Mouse (Mus musculus): ENCODE measurements around the gene Lypd6b. TPM values are rescaled to one million over a fixed set of nuclear protein-coding genes. Genes with fewer than 3 reads are reported as not detected.

Lypd6b gene
- polyA plus RNA-seq, 1 experiment from 2014 or later, result 0.92 TPM

- Histone ChIP-seq H3K4me1 (replicated peaks; ENCODE audit: control insufficient read depth, insufficient read depth, low read length) (no peaks in the 10 kb centered on the region), H3K27ac (ENCODE audit: low read depth, low read length) (no peak overlapping the region), H3K4me3 (ENCODE audit: low read depth, low read length) (no peak overlapping the region), H3K36me3 (ENCODE audit: control insufficient read depth, insufficient read depth, low read length) (no peaks in the 10 kb centered on the region), H3K9me3 (ENCODE audit: control insufficient read depth, low read length) (no peaks in the 10 kb centered on the region), H3K9ac (ENCODE audit: low read length) (no peak overlapping the region), H3K27me3 (ENCODE audit: control insufficient read depth, insufficient read depth, low read length) (no peaks in the 10 kb centered on the region), H3K4me2 (ENCODE audit: low read depth, low read length, severe bottlenecking) (no peak overlapping the region)
- 17% methylated on average over 11 of the region's 11 CpGs for WGBS
- DNase-seq (ENCODE audit: low spot score) (no peak), ATAC-seq (replicated peaks; ENCODE audit: low FRiP score) (no peak)
Observed at GRCm38 (mm10) chr2:49811420-49811819, 23.9 kb downstream of the Lypd6b start.

- Histone ChIP-seq H3K4me1 (replicated peaks; ENCODE audit: control insufficient read depth, insufficient read depth, low read length) (no peaks in the 10 kb centered on the region), H3K36me3 (ENCODE audit: control insufficient read depth, insufficient read depth, low read length) (no peaks in the 10 kb centered on the region), H3K4me3 (ENCODE audit: low read depth, low read length) (no peak overlapping the region), H3K9me3 (ENCODE audit: control insufficient read depth, low read length) (no peaks in the 10 kb centered on the region), H3K27me3 (ENCODE audit: control insufficient read depth, insufficient read depth, low read length) (no peaks in the 10 kb centered on the region), H3K27ac (ENCODE audit: low read depth, low read length) (no peak overlapping the region), H3K9ac (ENCODE audit: low read length) (no peak overlapping the region), H3K4me2 (ENCODE audit: low read depth, low read length, severe bottlenecking) (no peak overlapping the region)
- 30% methylated on average over 4 of the region's 4 CpGs for WGBS
- ATAC-seq (replicated peaks; ENCODE audit: low FRiP score), result no peak
- DNase-seq (ENCODE audit: low spot score), result no peak
Observed at GRCm38 (mm10) chr2:49811871-49812363, 24.4 kb downstream of the Lypd6b start.

GRCm38 (mm10) chr2:49813151-49813550, 25.7 kb downstream of the Lypd6b start:
- Histone ChIP-seq H3K4me2 (ENCODE audit: low read depth, low read length, severe bottlenecking) (no peak overlapping the region), H3K4me1 (replicated peaks; ENCODE audit: control insufficient read depth, insufficient read depth, low read length) (no peaks in the 10 kb centered on the region), H3K4me3 (ENCODE audit: low read depth, low read length) (no peak overlapping the region), H3K9me3 (ENCODE audit: control insufficient read depth, low read length) (no peaks in the 10 kb centered on the region), H3K9ac (ENCODE audit: low read length) (no peak overlapping the region), H3K27me3 (ENCODE audit: control insufficient read depth, insufficient read depth, low read length) (no peaks in the 10 kb centered on the region), H3K27ac (ENCODE audit: low read depth, low read length) (no peak overlapping the region), H3K36me3 (ENCODE audit: control insufficient read depth, insufficient read depth, low read length) (no peaks in the 10 kb centered on the region)
- 81% methylated on average over 4 of the region's 4 CpGs for WGBS
- ATAC-seq (replicated peaks; ENCODE audit: low FRiP score), result no peak
- DNase-seq (ENCODE audit: low spot score), result no peak

GRCm38 (mm10) chr2:49814011-49814410, 26.5 kb downstream of the Lypd6b start:
- H3K4me2 ChIP-seq (ENCODE audit: low read depth, low read length, severe bottlenecking), result no peak overlapping the region
- no peaks in the 10 kb centered on the region for H3K27me3 ChIP-seq (ENCODE audit: control insufficient read depth, insufficient read depth, low read length)
- no peaks in the 10 kb centered on the region for H3K9me3 ChIP-seq (ENCODE audit: control insufficient read depth, low read length)
- 89% methylated on average over 6 of the region's 6 CpGs for WGBS
- no peak overlapping the region for H3K27ac ChIP-seq (ENCODE audit: low read depth, low read length)
- DNase-seq (ENCODE audit: low spot score), result no peak
- H3K4me1 ChIP-seq (replicated peaks; ENCODE audit: control insufficient read depth, insufficient read depth, low read length), result no peaks in the 10 kb centered on the region
- no peak for ATAC-seq (replicated peaks; ENCODE audit: low FRiP score)
- no peak overlapping the region for H3K4me3 ChIP-seq (ENCODE audit: low read depth, low read length)
- H3K9ac ChIP-seq (ENCODE audit: low read length), result no peak overlapping the region
- H3K36me3 ChIP-seq (ENCODE audit: control insufficient read depth, insufficient read depth, low read length), result no peaks in the 10 kb centered on the region

- Histone ChIP-seq H3K4me2 (ENCODE audit: low read depth, low read length, severe bottlenecking) (no peak overlapping the region), H3K27ac (ENCODE audit: low read depth, low read length) (no peak overlapping the region), H3K4me3 (ENCODE audit: low read depth, low read length) (no peak overlapping the region), H3K9ac (ENCODE audit: low read length) (no peak overlapping the region), H3K27me3 (ENCODE audit: control insufficient read depth, insufficient read depth, low read length) (no peaks in the 10 kb centered on the region), H3K36me3 (ENCODE audit: control insufficient read depth, insufficient read depth, low read length) (no peaks in the 10 kb centered on the region), H3K4me1 (replicated peaks; ENCODE audit: control insufficient read depth, insufficient read depth, low read length) (no peaks in the 10 kb centered on the region), H3K9me3 (ENCODE audit: control insufficient read depth, low read length) (no peaks in the 10 kb centered on the region)
- ATAC-seq (replicated peaks; ENCODE audit: low FRiP score) (no peak), DNase-seq (ENCODE audit: low spot score) (no peak)
- 81% methylated on average over 3 of the region's 3 CpGs for WGBS
Observed at GRCm38 (mm10) chr2:49815696-49816320, 28.3 kb downstream of the Lypd6b start.

DNA sequence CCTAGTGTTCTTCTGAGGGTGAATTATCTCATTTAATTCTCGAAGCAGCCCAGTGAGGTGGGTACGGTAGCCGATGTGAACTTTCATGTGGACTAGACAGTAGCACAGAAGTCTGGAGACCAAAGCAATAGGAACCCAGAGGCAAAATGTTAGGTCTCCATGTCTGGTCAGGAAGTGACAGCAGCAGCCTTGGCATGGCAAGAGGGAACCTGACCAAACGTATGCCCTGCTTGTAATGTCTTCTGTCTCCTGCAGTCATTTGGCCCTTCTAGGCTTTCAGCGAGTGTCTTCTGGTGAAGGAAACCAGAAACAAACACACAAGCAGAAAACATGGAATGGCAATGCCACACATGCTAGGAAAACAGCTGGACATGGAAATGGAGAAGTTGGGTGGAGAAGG, 29.1 kb downstream of the Lypd6b start:
- H3K4me2 ChIP-seq (ENCODE audit: low read depth, low read length, severe bottlenecking), result no peak overlapping the region
- H3K4me3 ChIP-seq (ENCODE audit: low read depth, low read length), result no peak overlapping the region
- H3K36me3 ChIP-seq (ENCODE audit: control insufficient read depth, insufficient read depth, low read length), result no peaks in the 10 kb centered on the region
- H3K27me3 ChIP-seq (ENCODE audit: control insufficient read depth, insufficient read depth, low read length), result no peaks in the 10 kb centered on the region
- ATAC-seq (replicated peaks; ENCODE audit: low FRiP score) (no peak), DNase-seq (ENCODE audit: low spot score) (no peak)
- no peaks in the 10 kb centered on the region for H3K4me1 ChIP-seq (replicated peaks; ENCODE audit: control insufficient read depth, insufficient read depth, low read length)
- no peak overlapping the region for H3K27ac ChIP-seq (ENCODE audit: low read depth, low read length)
- H3K9ac ChIP-seq (ENCODE audit: low read length), result no peak overlapping the region
- 95% methylated on average over 5 of the region's 5 CpGs for WGBS
- no peaks in the 10 kb centered on the region for H3K9me3 ChIP-seq (ENCODE audit: control insufficient read depth, low read length)

DNA sequence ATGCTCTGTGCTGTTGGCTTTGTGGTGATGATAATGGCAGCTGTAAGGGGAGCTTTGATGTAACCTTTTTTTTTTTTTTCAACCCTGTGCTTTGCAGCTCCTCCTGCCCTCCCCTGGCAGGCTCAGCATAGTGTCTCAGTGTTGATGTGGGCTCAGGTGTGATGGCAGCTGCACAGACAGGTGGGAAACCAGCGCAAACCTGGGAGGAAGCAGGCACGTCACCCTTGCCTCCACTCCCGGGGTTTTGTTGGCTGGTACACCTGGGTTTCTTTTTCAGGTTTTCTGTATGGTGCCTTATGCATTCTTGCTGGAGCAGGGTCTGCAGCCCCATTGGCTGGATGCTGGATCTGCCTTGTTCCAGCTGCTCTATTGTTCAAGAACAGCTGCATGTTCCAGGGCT, 29.7 kb downstream of the Lypd6b start:
- H3K4me2 ChIP-seq (ENCODE audit: low read depth, low read length, severe bottlenecking), result no peak overlapping the region
- no peaks in the 10 kb centered on the region for H3K36me3 ChIP-seq (ENCODE audit: control insufficient read depth, insufficient read depth, low read length)
- ATAC-seq (replicated peaks; ENCODE audit: low FRiP score) (no peak), DNase-seq (ENCODE audit: low spot score) (no peak)
- H3K4me1 ChIP-seq (replicated peaks; ENCODE audit: control insufficient read depth, insufficient read depth, low read length), result no peaks in the 10 kb centered on the region
- 86% methylated on average over 3 of the region's 3 CpGs for WGBS
- H3K9me3 ChIP-seq (ENCODE audit: control insufficient read depth, low read length), result no peaks in the 10 kb centered on the region
- no peak overlapping the region for H3K9ac ChIP-seq (ENCODE audit: low read length)
- H3K27me3 ChIP-seq (ENCODE audit: control insufficient read depth, insufficient read depth, low read length), result no peaks in the 10 kb centered on the region
- no peak overlapping the region for H3K4me3 ChIP-seq (ENCODE audit: low read depth, low read length)
- no peak overlapping the region for H3K27ac ChIP-seq (ENCODE audit: low read depth, low read length)

- WGBS, result 91% methylated on average over 5 of the region's 5 CpGs
- H3K9ac ChIP-seq (ENCODE audit: low read length), result no peak overlapping the region
- H3K27ac ChIP-seq (ENCODE audit: low read depth, low read length), result no peak overlapping the region
- H3K27me3 ChIP-seq (ENCODE audit: control insufficient read depth, insufficient read depth, low read length), result no peaks in the 10 kb centered on the region
- no peaks in the 10 kb centered on the region for H3K9me3 ChIP-seq (ENCODE audit: control insufficient read depth, low read length)
- DNase-seq (ENCODE audit: low spot score) (no peak), ATAC-seq (replicated peaks; ENCODE audit: low FRiP score) (no peak)
- H3K4me1 ChIP-seq (replicated peaks; ENCODE audit: control insufficient read depth, insufficient read depth, low read length), result no peaks in the 10 kb centered on the region
- no peaks in the 10 kb centered on the region for H3K36me3 ChIP-seq (ENCODE audit: control insufficient read depth, insufficient read depth, low read length)
- no peak overlapping the region for H3K4me2 ChIP-seq (ENCODE audit: low read depth, low read length, severe bottlenecking)
- H3K4me3 ChIP-seq (ENCODE audit: low read depth, low read length), result no peak overlapping the region
Observed at GRCm38 (mm10) chr2:49818126-49818525, 30.6 kb downstream of the Lypd6b start.

DNA sequence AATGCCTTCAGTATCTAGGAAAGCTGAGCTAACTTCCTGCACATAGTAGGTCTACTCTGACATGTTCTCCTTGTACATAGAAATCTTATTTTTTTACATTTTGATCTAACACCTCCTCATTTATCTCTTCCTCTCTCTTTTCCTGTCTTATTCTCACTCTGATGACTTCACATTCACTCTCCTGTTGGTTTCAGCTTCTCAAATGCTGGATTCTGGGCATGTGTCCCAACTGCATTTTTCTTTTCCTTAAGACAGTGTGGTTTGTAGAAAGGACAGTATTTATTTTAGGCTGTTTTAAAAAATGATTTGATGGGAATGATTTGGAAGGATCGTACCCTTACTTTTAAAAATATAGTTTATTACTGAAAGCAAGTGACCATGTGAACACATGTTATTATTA, 34.8 kb downstream of the Lypd6b start:
- H3K4me1 ChIP-seq (replicated peaks; ENCODE audit: control insufficient read depth, insufficient read depth, low read length), result no peaks in the 10 kb centered on the region
- H3K27ac ChIP-seq (ENCODE audit: low read depth, low read length), result no peak overlapping the region
- H3K4me3 ChIP-seq (ENCODE audit: low read depth, low read length), result no peak overlapping the region
- no peak overlapping the region for H3K4me2 ChIP-seq (ENCODE audit: low read depth, low read length, severe bottlenecking)
- no peaks in the 10 kb centered on the region for H3K36me3 ChIP-seq (ENCODE audit: control insufficient read depth, insufficient read depth, low read length)
- DNase-seq (ENCODE audit: low spot score) (no peak), ATAC-seq (replicated peaks; ENCODE audit: low FRiP score) (no peak)
- 96% methylated on average over 1 of the region's 1 CpGs for WGBS
- H3K9me3 ChIP-seq (ENCODE audit: control insufficient read depth, low read length), result no peaks in the 10 kb centered on the region
- no peak overlapping the region for H3K9ac ChIP-seq (ENCODE audit: low read length)
- H3K27me3 ChIP-seq (ENCODE audit: control insufficient read depth, insufficient read depth, low read length), result no peaks in the 10 kb centered on the region
